Mouse (Mus musculus) adrenal gland, postnatal 25 days (tissue): ENCODE measurements around the gene Rhot1. TPM values are rescaled to one million over a fixed set of nuclear protein-coding genes. Genes with fewer than 3 reads are reported as not detected.

Experiments used
- DNase-seq: peaks from one replicate; pipeline ENCODE4 v3.0.0; 2021; ENCODE audit warnings: mixed read lengths
- total RNA-seq: library from RNA; stranded (reverse); gene quantifications from 2 replicates; pipeline ENCODE4 v1.2.3, GENCODE M21; 2021

Gene Rhot1
- total RNA-seq, 1 experiment from 2014 or later = 85.9 TPM

- peak; percentile 31 for DNase-seq
These were observed 81.1 kb downstream of the Rhot1 start for GRCm38 (mm10) chr11:80289701-80290445.

GRCm38 (mm10) chr11:80291004-80291403 lies 82.2 kb downstream of the Rhot1 start:
- no peak for DNase-seq

- DNase-seq = no peak
These were observed 83.6 kb downstream of the Rhot1 start for GRCm38 (mm10) chr11:80292463-80292862.

DNA sequence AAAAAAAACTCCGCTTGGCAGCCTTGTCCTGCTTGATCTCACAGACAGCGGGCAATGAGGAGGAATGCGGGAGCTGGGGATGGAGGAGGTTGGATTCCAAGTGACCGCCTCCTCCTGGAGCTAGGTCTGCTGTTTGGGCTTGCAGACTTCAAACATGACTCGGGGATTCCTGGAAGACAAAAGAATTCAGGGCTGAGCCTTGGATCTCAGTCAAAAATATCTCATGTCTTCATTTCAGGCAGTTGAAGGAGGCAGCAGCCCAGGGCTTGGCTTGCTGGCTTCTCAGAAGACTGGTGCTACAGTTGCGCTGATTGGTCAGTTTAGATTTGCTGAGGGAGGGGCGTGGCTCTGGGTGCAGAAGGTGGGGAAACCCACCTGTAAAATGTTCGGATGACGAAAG lies 86.2 kb downstream of the Rhot1 start:
- no peak for DNase-seq

- DNase-seq = no peak
These were observed 87.0 kb downstream of the Rhot1 start for GRCm38 (mm10) chr11:80295785-80296184.

- DNase-seq = no peak
These were observed 90.9 kb downstream of the Rhot1 start for GRCm38 (mm10) chr11:80299513-80300235.

DNA sequence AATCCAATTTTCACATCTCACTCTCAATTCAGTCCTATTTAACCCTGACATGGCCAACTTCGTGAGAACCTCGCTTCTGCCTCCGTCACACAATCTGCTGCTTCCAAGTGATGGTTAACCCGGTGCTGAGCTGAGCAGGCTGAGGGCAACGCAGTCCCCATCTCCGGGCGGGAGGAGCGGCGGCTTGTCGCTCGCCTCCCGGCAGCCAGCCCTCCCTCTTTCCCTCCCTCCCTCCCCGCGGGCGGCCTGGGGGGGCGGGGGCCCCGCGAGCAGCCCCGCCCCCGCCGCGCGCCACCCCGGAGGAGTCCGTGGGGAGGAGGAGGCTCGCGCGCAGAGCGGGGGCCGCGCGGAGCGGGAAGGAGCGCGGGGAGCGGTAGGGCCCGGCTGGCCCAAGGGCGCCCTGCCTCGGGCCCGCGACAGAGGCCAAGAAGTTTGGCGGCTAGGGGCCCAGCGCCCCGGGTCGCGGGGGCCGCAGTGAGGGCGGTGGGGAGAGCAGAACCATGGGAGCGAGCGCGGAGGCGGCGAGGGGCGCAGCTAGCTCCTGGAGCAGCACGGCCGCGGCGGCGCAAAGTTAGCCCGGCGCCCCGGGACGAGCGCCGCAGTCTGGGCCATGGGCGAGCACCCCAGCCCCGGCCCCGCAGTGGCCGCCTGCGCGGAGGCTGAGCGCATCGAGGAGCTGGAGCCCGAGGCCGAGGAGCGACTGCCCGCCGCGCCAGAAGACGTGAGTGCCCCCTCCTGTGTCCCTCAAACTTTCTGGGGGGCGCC lies 91.9 kb downstream of the Rhot1 start, which contains the start of gene Rhbdl3:
TSS of gene Rhbdl3 (plus strand) at position 362 of the 765 bp plus-strand sequence.
- DNase-seq = peak; percentile 78

DNA sequence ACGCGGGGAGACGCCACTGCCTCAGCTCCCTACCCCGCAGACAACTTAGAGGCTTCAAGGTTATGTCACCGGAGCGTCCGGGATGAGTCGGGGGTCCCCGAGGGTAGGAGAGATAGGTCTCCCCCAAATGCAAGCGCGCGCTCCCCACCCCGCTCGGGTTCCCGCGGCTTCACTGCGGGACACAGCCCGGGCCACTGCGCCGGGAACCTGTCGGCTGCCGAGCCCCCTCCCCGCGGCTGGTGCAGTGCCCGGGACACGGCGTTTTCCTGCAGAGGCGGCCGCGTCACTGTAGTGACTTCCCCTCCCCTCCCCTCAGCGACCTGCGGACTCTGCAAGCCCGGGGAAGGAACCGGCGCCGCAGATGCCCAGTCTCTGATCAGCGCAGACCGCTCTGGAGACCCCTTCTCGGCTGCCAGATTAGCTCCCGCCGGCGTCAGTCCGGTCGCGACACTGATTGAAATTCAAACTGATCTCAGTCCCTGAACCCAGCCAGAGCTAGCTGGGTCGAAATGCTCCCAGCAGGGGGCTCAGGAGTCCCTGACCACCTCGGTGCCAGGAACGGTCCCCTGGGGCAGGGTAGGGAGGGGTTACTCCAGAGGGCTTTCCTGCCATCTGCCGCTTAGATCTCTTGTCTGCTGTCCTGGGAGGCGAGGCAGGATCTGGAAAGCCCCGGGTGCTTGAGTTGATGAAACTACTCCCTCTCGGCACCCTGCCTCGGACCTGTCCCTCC lies 92.7 kb downstream of the Rhot1 start:
- peak; percentile 52 for DNase-seq

DNA sequence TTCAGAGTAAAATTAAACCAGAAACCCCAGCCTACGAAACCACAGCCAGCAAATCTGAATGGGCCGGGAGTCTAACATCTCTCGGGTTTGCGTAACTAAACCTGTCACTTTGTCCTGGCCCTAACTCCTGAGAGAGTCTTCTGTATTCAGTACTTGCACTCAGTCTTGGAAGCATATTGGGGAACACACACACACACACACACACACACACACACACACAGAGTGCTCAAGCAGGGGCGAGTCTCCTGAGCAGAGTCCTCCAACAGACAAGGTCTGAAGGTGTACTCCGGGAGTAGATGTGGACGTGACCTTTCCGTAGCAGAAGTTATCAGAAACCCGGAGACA lies 93.2 kb downstream of the Rhot1 start:
- no peak for DNase-seq

- peak; percentile 58 for DNase-seq
These were observed 93.7 kb downstream of the Rhot1 start for GRCm38 (mm10) chr11:80302536-80302935.

- DNase-seq = no peak
These were observed 94.9 kb downstream of the Rhot1 start for GRCm38 (mm10) chr11:80303746-80304145.

DNA sequence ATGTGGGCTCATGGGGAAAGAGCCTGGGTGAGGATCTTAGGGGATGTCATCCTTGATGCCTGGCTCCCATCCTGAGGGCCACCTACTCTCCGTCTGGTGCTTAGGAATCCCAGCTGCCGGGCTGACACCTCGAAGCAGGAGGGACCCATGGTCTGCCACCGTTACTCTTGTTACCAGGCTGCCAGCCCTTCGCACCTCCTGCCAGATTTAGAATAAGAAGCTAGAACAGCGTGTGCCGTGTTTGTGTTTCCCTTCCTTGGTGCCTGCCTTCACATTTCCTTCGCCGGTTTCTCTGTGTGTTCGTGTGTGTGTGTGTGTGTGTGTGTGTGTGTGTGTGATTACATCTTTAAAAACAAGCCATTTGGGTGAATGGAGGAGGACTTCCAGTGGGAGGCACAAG lies 96.0 kb downstream of the Rhot1 start:
- DNase-seq = no peak

GRCm38 (mm10) chr11:80308537-80308936 lies 99.7 kb downstream of the Rhot1 start:
- no peak for DNase-seq

GRCm38 (mm10) chr11:80311271-80311670 lies 102.5 kb downstream of the Rhot1 start:
- no peak for DNase-seq

DNA sequence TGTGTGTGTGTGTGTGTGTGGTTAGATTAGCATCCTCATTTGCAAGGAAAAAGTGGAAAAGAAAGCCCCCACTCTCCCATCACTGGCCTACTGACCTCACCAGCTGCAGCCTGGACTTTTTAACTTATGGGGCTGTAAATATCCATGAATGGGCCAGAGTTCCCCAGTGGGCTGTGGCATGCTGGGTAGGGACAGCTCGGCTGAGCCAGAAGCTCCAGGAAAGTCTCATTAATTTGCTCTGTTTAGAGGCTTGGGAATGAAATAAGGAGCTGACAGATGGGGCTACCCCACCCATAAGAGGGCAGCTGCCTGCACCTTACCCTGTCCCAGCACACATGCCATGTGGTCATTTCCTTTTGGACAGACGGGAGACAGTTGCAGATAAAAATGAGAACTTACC lies 103.2 kb downstream of the Rhot1 start:
- DNase-seq = no peak

- DNase-seq = no peak
These were observed 103.7 kb downstream of the Rhot1 start for GRCm38 (mm10) chr11:80312565-80312964.

GRCm38 (mm10) chr11:80313462-80313861 lies 104.6 kb downstream of the Rhot1 start:
- no peak for DNase-seq

- no peak for DNase-seq
These were observed 105.1 kb downstream of the Rhot1 start for GRCm38 (mm10) chr11:80313944-80314343.

- DNase-seq = no peak
These were observed 107.2 kb downstream of the Rhot1 start for GRCm38 (mm10) chr11:80315743-80316639.
